Mouse (Mus musculus): Measurements from ENCODE around the gene Adamts14. TPM values are rescaled to one million over a fixed set of nuclear protein-coding genes. Genes with fewer than 3 reads are reported as not detected.

The Adamts14 gene
- polyA plus RNA-seq, 1 experiment from 2014 or later, result 0.37 TPM

GRCm38 (mm10) chr10:61304046-61304445 lies 30.8 kb upstream of the Adamts14 start:
- H3K27ac ChIP-seq (ENCODE audit: low read depth, low read length), result no peak overlapping the region
- WGBS, result 86% methylated on average over 6 of the region's 6 CpGs

GRCm38 (mm10) chr10:61300996-61301395 lies 27.8 kb upstream of the Adamts14 start:
- Histone ChIP-seq H3K9ac (ENCODE audit: low read depth, low read length) (no peak overlapping the region), H3K4me2 (replicated peaks; ENCODE audit: low read depth, low read length) (no peak overlapping the region), H3K4me1 (replicated peaks; ENCODE audit: control insufficient read depth, insufficient read depth, low read length) (no peaks in the 10 kb centered on the region), H3K27me3 (ENCODE audit: control insufficient read depth, insufficient read depth, low read length) (no peaks in the 10 kb centered on the region), H3K9me3 (ENCODE audit: control insufficient read depth, low read length) (no peaks in the 10 kb centered on the region), H3K27ac (ENCODE audit: low read depth, low read length) (no peak overlapping the region), H3K4me3 (ENCODE audit: low read depth, low read length) (no peak overlapping the region), H3K36me3 (ENCODE audit: control insufficient read depth, insufficient read depth, low read length) (no peaks in the 10 kb centered on the region)
- no peak for ATAC-seq (ENCODE audit: low FRiP score)
- WGBS, result 75% methylated on average over 3 of the region's 3 CpGs
- no peak for DNase-seq (ENCODE audit: low spot score)

More at GRCm38 (mm10) chr10:61304046-61304445, 30.8 kb upstream of the Adamts14 start:
- H3K9me3 ChIP-seq (ENCODE audit: control insufficient read depth, low read length), result no peaks in the 10 kb centered on the region
- ATAC-seq (ENCODE audit: low FRiP score) (no peak), DNase-seq (ENCODE audit: low spot score) (no peak)
- no peak overlapping the region for H3K9ac ChIP-seq (ENCODE audit: low read depth, low read length)
- H3K4me1 ChIP-seq (replicated peaks; ENCODE audit: control insufficient read depth, insufficient read depth, low read length), result no peaks in the 10 kb centered on the region
- no peak overlapping the region for H3K4me3 ChIP-seq (ENCODE audit: low read depth, low read length)
- no peaks in the 10 kb centered on the region for H3K36me3 ChIP-seq (ENCODE audit: control insufficient read depth, insufficient read depth, low read length)
- H3K27me3 ChIP-seq (ENCODE audit: control insufficient read depth, insufficient read depth, low read length), result no peaks in the 10 kb centered on the region
- H3K4me2 ChIP-seq (replicated peaks; ENCODE audit: low read depth, low read length), result no peak overlapping the region

GRCm38 (mm10) chr10:61297477-61297876 lies 24.2 kb upstream of the Adamts14 start, which contains the start of gene Prf1:
Gene Prf1, plus strand, starts transcription at chr10:61297833.
- H3K9me3 ChIP-seq (ENCODE audit: control insufficient read depth, low read length), result no peaks in the 10 kb centered on the region
- H3K36me3 ChIP-seq (ENCODE audit: control insufficient read depth, insufficient read depth, low read length), result no peaks in the 10 kb centered on the region
- WGBS, result 86% methylated on average over 7 of the region's 7 CpGs
- no peak within 1 kb of the TSS for H3K4me3 ChIP-seq (ENCODE audit: low read depth, low read length)
- DNase-seq (ENCODE audit: low spot score), result no peak
- H3K4me1 ChIP-seq (replicated peaks; ENCODE audit: control insufficient read depth, insufficient read depth, low read length), result no peaks in the 10 kb centered on the region
- H3K27ac ChIP-seq (ENCODE audit: low read depth, low read length), result no peak within 1 kb of the TSS
- no peak for ATAC-seq (ENCODE audit: low FRiP score)
- H3K4me2 ChIP-seq (replicated peaks; ENCODE audit: low read depth, low read length), result no peak within 1 kb of the TSS
- H3K9ac ChIP-seq (ENCODE audit: low read depth, low read length), result no peak within 1 kb of the TSS
- H3K27me3 ChIP-seq (ENCODE audit: control insufficient read depth, insufficient read depth, low read length), result no peaks in the 10 kb centered on the region

- no peaks in the 10 kb centered on the region for H3K27me3 ChIP-seq (ENCODE audit: control insufficient read depth, insufficient read depth, low read length)
- DNase-seq (ENCODE audit: low spot score) (no peak), ATAC-seq (ENCODE audit: low FRiP score) (no peak)
- no peak overlapping the region for H3K4me3 ChIP-seq (ENCODE audit: low read depth, low read length)
- WGBS, result 91% methylated on average over 8 of the region's 8 CpGs
- H3K4me1 ChIP-seq (replicated peaks; ENCODE audit: control insufficient read depth, insufficient read depth, low read length), result no peaks in the 10 kb centered on the region
- no peak overlapping the region for H3K4me2 ChIP-seq (replicated peaks; ENCODE audit: low read depth, low read length)
- no peak overlapping the region for H3K9ac ChIP-seq (ENCODE audit: low read depth, low read length)
- no peak overlapping the region for H3K27ac ChIP-seq (ENCODE audit: low read depth, low read length)
- no peaks in the 10 kb centered on the region for H3K9me3 ChIP-seq (ENCODE audit: control insufficient read depth, low read length)
- H3K36me3 ChIP-seq (ENCODE audit: control insufficient read depth, insufficient read depth, low read length), result no peaks in the 10 kb centered on the region
Measured at GRCm38 (mm10) chr10:61296713-61297445, 23.6 kb upstream of the Adamts14 start.

- Histone ChIP-seq H3K27me3 (ENCODE audit: control insufficient read depth, insufficient read depth, low read length) (no peaks in the 10 kb centered on the region), H3K36me3 (ENCODE audit: control insufficient read depth, insufficient read depth, low read length) (no peaks in the 10 kb centered on the region), H3K4me1 (replicated peaks; ENCODE audit: control insufficient read depth, insufficient read depth, low read length) (no peaks in the 10 kb centered on the region), H3K4me3 (ENCODE audit: low read depth, low read length) (no peak overlapping the region), H3K27ac (ENCODE audit: low read depth, low read length) (no peak overlapping the region), H3K9me3 (ENCODE audit: control insufficient read depth, low read length) (no peaks in the 10 kb centered on the region), H3K4me2 (replicated peaks; ENCODE audit: low read depth, low read length) (no peak overlapping the region), H3K9ac (ENCODE audit: low read depth, low read length) (no peak overlapping the region)
- ATAC-seq (ENCODE audit: low FRiP score) (no peak), DNase-seq (ENCODE audit: low spot score) (no peak)
- 89% methylated on average over 8 of the region's 8 CpGs for WGBS
Measured at GRCm38 (mm10) chr10:61294242-61294641, 21.0 kb upstream of the Adamts14 start.

GRCm38 (mm10) chr10:61290479-61290878 lies 17.2 kb upstream of the Adamts14 start:
- no peak overlapping the region for H3K9ac ChIP-seq (ENCODE audit: low read depth, low read length)

GRCm38 (mm10) chr10:61290016-61290415 lies 16.8 kb upstream of the Adamts14 start:
- ATAC-seq (ENCODE audit: low FRiP score) (no peak), DNase-seq (ENCODE audit: low spot score) (no peak)
- H3K27ac ChIP-seq (ENCODE audit: low read depth, low read length), result no peak overlapping the region
- no peaks in the 10 kb centered on the region for H3K4me1 ChIP-seq (replicated peaks; ENCODE audit: control insufficient read depth, insufficient read depth, low read length)
- H3K4me3 ChIP-seq (ENCODE audit: low read depth, low read length), result no peak overlapping the region
- H3K27me3 ChIP-seq (ENCODE audit: control insufficient read depth, insufficient read depth, low read length), result no peaks in the 10 kb centered on the region
- no peak overlapping the region for H3K4me2 ChIP-seq (replicated peaks; ENCODE audit: low read depth, low read length)
- no peaks in the 10 kb centered on the region for H3K36me3 ChIP-seq (ENCODE audit: control insufficient read depth, insufficient read depth, low read length)
- no peak overlapping the region for H3K9ac ChIP-seq (ENCODE audit: low read depth, low read length)
- whole genome bisulfite sequencing, result 91% methylated on average over 2 of the region's 2 CpGs
- no peaks in the 10 kb centered on the region for H3K9me3 ChIP-seq (ENCODE audit: control insufficient read depth, low read length)

More at GRCm38 (mm10) chr10:61290479-61290878, 17.2 kb upstream of the Adamts14 start:
- no peaks in the 10 kb centered on the region for H3K27me3 ChIP-seq (ENCODE audit: control insufficient read depth, insufficient read depth, low read length)
- WGBS, result 53% methylated on average over 2 of the region's 2 CpGs
- no peak overlapping the region for H3K4me2 ChIP-seq (replicated peaks; ENCODE audit: low read depth, low read length)
- H3K36me3 ChIP-seq (ENCODE audit: control insufficient read depth, insufficient read depth, low read length), result no peaks in the 10 kb centered on the region
- H3K4me1 ChIP-seq (replicated peaks; ENCODE audit: control insufficient read depth, insufficient read depth, low read length), result no peaks in the 10 kb centered on the region
- ATAC-seq (ENCODE audit: low FRiP score), result no peak
- no peak for DNase-seq (ENCODE audit: low spot score)
- H3K9me3 ChIP-seq (ENCODE audit: control insufficient read depth, low read length), result no peaks in the 10 kb centered on the region
- H3K27ac ChIP-seq (ENCODE audit: low read depth, low read length), result no peak overlapping the region
- no peak overlapping the region for H3K4me3 ChIP-seq (ENCODE audit: low read depth, low read length)

GRCm38 (mm10) chr10:61286246-61286645 lies 13.0 kb upstream of the Adamts14 start:
- Histone ChIP-seq H3K27ac (ENCODE audit: low read depth, low read length) (no peak overlapping the region), H3K4me3 (ENCODE audit: low read depth, low read length) (no peak overlapping the region), H3K4me1 (replicated peaks; ENCODE audit: control insufficient read depth, insufficient read depth, low read length) (no peaks in the 10 kb centered on the region), H3K36me3 (ENCODE audit: control insufficient read depth, insufficient read depth, low read length) (no peaks in the 10 kb centered on the region), H3K9me3 (ENCODE audit: control insufficient read depth, low read length) (no peaks in the 10 kb centered on the region), H3K27me3 (ENCODE audit: control insufficient read depth, insufficient read depth, low read length) (no peaks in the 10 kb centered on the region), H3K9ac (ENCODE audit: low read depth, low read length) (no peak overlapping the region), H3K4me2 (replicated peaks; ENCODE audit: low read depth, low read length) (no peak overlapping the region)
- WGBS, result 71% methylated on average over 7 of the region's 7 CpGs
- ATAC-seq (ENCODE audit: low FRiP score) (no peak), DNase-seq (ENCODE audit: low spot score) (no peak)

GRCm38 (mm10) chr10:61285271-61285670 lies 12.0 kb upstream of the Adamts14 start:
- H3K4me2 ChIP-seq (replicated peaks; ENCODE audit: low read depth, low read length), result no peak overlapping the region
- H3K9ac ChIP-seq (ENCODE audit: low read depth, low read length), result no peak overlapping the region
- 84% methylated on average over 11 of the region's 11 CpGs for WGBS
- DNase-seq (ENCODE audit: low spot score), result no peak
- H3K36me3 ChIP-seq (ENCODE audit: control insufficient read depth, insufficient read depth, low read length), result no peaks in the 10 kb centered on the region
- ATAC-seq (ENCODE audit: low FRiP score), result no peak
- no peak overlapping the region for H3K27ac ChIP-seq (ENCODE audit: low read depth, low read length)
- H3K27me3 ChIP-seq (ENCODE audit: control insufficient read depth, insufficient read depth, low read length), result no peaks in the 10 kb centered on the region
- no peaks in the 10 kb centered on the region for H3K4me1 ChIP-seq (replicated peaks; ENCODE audit: control insufficient read depth, insufficient read depth, low read length)
- H3K9me3 ChIP-seq (ENCODE audit: control insufficient read depth, low read length), result no peaks in the 10 kb centered on the region
- no peak overlapping the region for H3K4me3 ChIP-seq (ENCODE audit: low read depth, low read length)
